Comparison of ENCODE assay signal across 8 mouse cellular contexts in the genomic region with DNA sequence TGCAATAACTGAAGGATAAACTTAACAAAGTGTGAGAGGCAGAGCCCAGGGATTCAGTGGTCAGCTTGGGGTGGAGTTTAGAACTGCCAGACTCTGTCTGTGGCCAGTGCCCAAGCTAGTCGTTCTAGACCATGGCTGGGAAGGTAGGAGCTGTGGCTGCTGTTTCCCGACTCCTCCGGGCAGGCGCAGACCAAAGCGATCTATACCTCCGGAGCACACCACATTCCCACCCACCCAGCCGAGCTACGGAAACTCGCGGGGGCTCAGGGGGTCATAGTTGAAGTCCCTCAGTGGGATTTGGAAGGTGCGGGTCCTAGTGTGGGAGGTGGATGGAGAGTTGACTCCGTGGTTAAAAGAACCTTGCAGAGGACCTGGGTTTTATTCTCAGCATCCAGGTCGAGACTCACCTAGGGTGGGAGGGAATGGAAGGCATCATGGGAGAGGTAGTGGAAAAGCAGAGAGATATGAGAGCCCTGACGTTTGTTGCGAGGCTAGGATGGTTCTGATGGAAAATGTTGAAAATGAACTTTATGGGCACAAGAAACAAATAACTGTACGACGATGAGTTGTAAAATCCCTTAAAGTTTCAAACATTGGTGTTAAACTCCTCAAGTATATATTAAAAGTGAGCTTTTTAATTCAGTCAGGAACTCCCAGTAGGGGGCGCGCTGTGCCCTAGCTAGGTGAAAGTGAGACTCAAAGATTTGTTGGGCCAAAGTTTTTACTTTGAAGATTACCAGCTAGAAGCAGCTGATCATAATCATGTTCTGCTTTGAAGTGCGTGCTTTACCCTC. TPM values are rescaled to one million over a fixed set of nuclear protein-coding genes. Genes with fewer than 3 reads are reported as not detected.
DNase-seq lines count a peak whose midpoint lies in the region; ATAC-seq lines count a peak whose summit lies in the region.

No protein-coding gene starts in this region.

- no peaks in the 10 kb centered on the region for H3K9me3 ChIP-seq in hindbrain, embryonic 14.5 days (ENCODE audit: control insufficient read depth, low read length)

- peak overlapping the region; percentile 45 for H3K9ac ChIP-seq in hindbrain, embryonic 14.5 days

- H3K4me2 ChIP-seq in hindbrain, embryonic 14.5 days (replicated peaks): peak overlapping the region; percentile 87

- no peaks in the 10 kb centered on the region for H3K36me3 ChIP-seq in hindbrain, embryonic 14.5 days (replicated peaks; ENCODE audit: control insufficient read depth, insufficient read depth)

- peak; percentile 73 for DNase-seq in ZHBTc4 (ENCODE audit: low read depth, low spot score)
- peak; percentile 83 to 84 for DNase-seq in cerebellum, postnatal 10 days
- DNase-seq in frontal cortex, postnatal 14 days (ENCODE audit: low spot score in 2 of 2): peak; percentile 28 to 64
- peak; percentile 75 for DNase-seq in hindbrain, embryonic 14.5 days (ENCODE audit: low spot score)
- peak; percentile 67 to 86 for DNase-seq in layer of hippocampus, postnatal 25 days (ENCODE audit: extremely low spot score in 1 of 2, low spot score in 1 of 2)
- peak; percentile 77 for DNase-seq in lung, postnatal 25 days (ENCODE audit: low spot score)
- peak; percentile 13 for DNase-seq in retina, postnatal 7 days (ENCODE audit: low read depth, low spot score)
- DNase-seq in urinary bladder, postnatal 4 days (ENCODE audit: low spot score in 2 of 2): peak; percentile 40 to 80

- H3K4me1 ChIP-seq in hindbrain, embryonic 14.5 days (replicated peaks; ENCODE audit: control insufficient read depth, insufficient read depth, low read length): 0 out of 2 replicates have a peak, but pooled peaks cover 4% of the 10 kb centered on the region

- H3K27me3 ChIP-seq in hindbrain, embryonic 14.5 days (ENCODE audit: control insufficient read depth, insufficient read depth, low read length): no peaks in the 10 kb centered on the region

- no peak for ATAC-seq in hindbrain, embryonic 14.5 days (ENCODE audit: low FRiP score)

- H3K27ac ChIP-seq in hindbrain, embryonic 14.5 days: no peak overlapping the region

- under 1% methylated on average over 20 of the region's 20 CpGs for WGBS in hindbrain, embryonic 14.5 days

- peak overlapping the region; percentile 58 for H3K4me3 ChIP-seq in hindbrain, embryonic 14.5 days (replicated peaks; ENCODE audit: low read length)

RNA-seq across cellular contexts. Expression of gene Tspan9, which starts 57.6 kb away (rescaled TPM):
- polyA plus RNA-seq in hindbrain, embryonic 14.5 days (2014; fragmentation: Nextera tagmentation; extraction: Ambion mirVana): 41.3 and 43.4 TPM in 2 replicates
- 10 to 100 TPM; 53.6 to 64.0 TPM for total RNA-seq in layer of hippocampus, postnatal 25 days (2021)

Comparison
In these comparisons a context has a peak if more than half of its experiments do, and no peak if none do; other contexts are left out.
1. DNase-seq: peak in every context shown above with its lines; median percentile 84 in cerebellum, postnatal 10 days; 77 in lung, postnatal 25 days; 76 in layer of hippocampus, postnatal 25 days; 75 in hindbrain, embryonic 14.5 days; 73 in ZHBTc4; 60 in urinary bladder, postnatal 4 days; 46 in frontal cortex, postnatal 14 days; 13 in retina, postnatal 7 days.